Comparison of ENCODE assay signal across 19 mouse cellular contexts in the genomic region with DNA sequence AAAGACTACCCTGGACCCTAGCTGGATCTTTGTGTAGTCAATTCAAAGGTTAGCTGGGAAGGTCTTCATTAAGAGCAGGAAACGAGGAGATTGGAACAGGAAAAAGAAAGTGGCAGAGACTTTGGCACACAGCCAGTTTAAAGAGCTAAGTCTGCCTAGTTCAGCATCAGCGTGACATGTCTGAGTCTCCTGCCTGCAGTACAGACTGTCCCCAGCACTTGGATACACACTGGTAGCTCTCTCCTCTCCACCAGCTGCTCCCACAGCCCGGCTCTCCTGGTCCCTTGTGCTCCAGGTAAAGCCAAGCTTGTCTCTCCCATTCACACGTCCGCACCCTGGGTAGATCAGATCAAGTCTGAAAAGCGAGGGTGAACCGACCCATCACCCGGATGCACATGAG.
"Had no signal": no experiment of that assay in that cellular context is flagged by ENCODE, and none has a peak within 500 bp of the region (broad histone marks: within the 10 kb centered on the region; RNA-seq: fewer than 3 reads in every experiment).

No protein-coding gene starts in this region.

- H3K36me3 ChIP-seq: limb, embryonic 12.5 days; limb, embryonic 15.5 days; midbrain, embryonic 12.5 days; neural tube, embryonic 13.5 days; stomach, embryonic 15.5 days had no signal

- H3K4me3 ChIP-seq: layer of hippocampus, adult 2 months; limb, embryonic 12.5 days; limb, embryonic 15.5 days; midbrain, embryonic 12.5 days; myocyte; neural tube, embryonic 13.5 days; stomach, embryonic 15.5 days had no signal

- H3K9ac ChIP-seq: limb, embryonic 12.5 days; limb, embryonic 15.5 days; liver, embryonic 14.5 days; liver, postnatal 0 days; lung, embryonic 14.5 days; midbrain, embryonic 12.5 days; neural tube, embryonic 13.5 days; stomach, embryonic 15.5 days had no signal

- H3K9me3 ChIP-seq: limb, embryonic 12.5 days; limb, embryonic 15.5 days; midbrain, embryonic 12.5 days; neural tube, embryonic 13.5 days; stomach, embryonic 15.5 days had no signal

- H3K27ac ChIP-seq: kidney, postnatal 0 days; layer of hippocampus, adult 2 months; limb, embryonic 12.5 days; limb, embryonic 15.5 days; liver, embryonic 14.5 days; macrophage; midbrain, embryonic 12.5 days; neural tube, embryonic 13.5 days; stomach, embryonic 15.5 days had no signal

- H3K4me2 ChIP-seq: limb, embryonic 12.5 days; limb, embryonic 15.5 days; liver, embryonic 11.5 days; lung, embryonic 14.5 days; midbrain, embryonic 12.5 days; neural tube, embryonic 13.5 days; stomach, embryonic 15.5 days had no signal

- H3K4me1 ChIP-seq: stomach, embryonic 15.5 days had no signal

- ATAC-seq: liver, postnatal 0 days; lung, postnatal 0 days had no signal

- DNase-seq: kidney, postnatal 25 days; layer of hippocampus, adult 9-11 months; liver, postnatal 0 days; right cerebral cortex, postnatal 25 days; spleen, adult 18-20 months; thymus, postnatal 25 days had no signal

- H3K27me3 ChIP-seq: neural tube, embryonic 13.5 days; stomach, embryonic 15.5 days had no signal
